Mouse (Mus musculus) ES-Bruce4 (cell line): Measurements from ENCODE around the gene Nxph3.
A peak's percentile ranks its signal among the peaks of the same experiment; 100 is the strongest.

Experiments
- CTCF ChIP-seq: IDR thresholded peaks from one replicate; pipeline ENCODE4 v1.8.1; 2011; ENCODE audit warnings: low read depth, low read length
- POLR2A ChIP-seq: IDR thresholded peaks from one replicate; pipeline ENCODE4 v1.8.1; 2011; ENCODE audit warnings: low read length; ENCODE audit not compliant: insufficient read depth

DNA sequence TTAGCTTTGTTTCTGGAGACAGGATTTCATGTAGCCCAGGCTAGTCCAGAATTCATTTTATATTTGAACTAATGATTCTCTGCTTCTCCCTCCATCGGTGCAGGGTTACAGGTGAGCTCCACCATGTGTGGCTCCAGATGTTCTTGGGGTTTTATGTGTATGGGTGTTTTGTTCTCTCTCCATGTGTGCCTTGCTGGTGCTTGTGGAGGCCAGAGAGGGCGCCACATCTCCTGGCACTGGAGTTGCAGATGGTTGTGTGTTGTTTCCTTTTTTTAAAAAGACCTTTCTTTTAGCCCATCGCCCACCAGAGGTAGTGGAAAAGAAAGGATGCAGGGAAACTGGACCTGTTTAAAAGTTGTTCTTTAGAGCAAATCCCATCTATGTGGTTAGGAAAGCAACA lies 13.9 kb upstream of the Nxph3 start:
- TF ChIP-seq POLR2A, result no peak
- TF ChIP-seq CTCF, result peak; percentile 62
